8 mouse cellular contexts compared by ENCODE assay signal in the genomic region with DNA sequence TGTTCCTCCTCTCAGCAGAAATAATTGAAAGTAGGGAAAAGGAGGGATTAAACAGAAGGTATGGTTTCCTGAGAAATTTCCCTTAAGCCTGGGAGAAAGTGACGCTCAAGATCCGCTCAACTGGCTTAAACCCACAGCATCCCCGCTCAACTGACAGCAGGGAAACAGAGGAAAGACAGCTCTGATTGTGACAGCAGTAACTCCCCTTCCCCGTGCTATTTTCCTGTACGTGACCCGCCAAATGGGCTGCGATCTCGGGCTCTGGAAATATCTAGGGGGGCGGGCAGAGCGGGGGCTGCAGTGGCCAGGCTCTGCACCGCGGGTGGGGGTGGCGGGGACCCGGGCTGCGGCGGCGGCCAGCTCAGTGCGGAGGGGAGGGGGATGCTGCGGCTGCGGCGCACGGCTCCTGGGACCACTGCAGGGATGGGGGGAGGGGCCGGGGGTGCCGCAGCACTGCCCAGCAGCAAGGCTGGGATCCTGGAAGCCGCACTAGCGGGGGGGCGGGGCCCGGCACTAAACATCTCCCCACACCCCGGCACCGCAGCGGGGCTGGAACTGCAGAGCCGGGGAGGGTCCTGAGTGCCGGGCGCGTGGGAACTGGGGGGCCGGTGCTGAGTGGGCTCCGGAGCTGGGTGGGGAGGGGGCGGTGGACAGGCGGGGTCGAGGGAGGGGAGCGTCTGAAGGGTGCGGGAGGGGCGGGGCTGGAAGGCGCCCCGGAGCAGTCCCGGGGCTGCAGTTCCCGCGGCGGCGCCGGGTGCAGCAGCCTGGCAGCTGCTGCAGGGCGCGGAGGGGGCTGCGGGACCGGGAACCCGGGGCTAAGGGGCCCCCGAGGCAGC. TPM values are rescaled to one million over a fixed set of nuclear protein-coding genes. Genes with fewer than 3 reads are reported as not detected.
DNase-seq lines count a peak whose midpoint lies in the region; ATAC-seq and TF ChIP-seq lines count a peak whose summit lies in the region.

No protein-coding gene starts in this region.

- DNase-seq in cerebellum, adult 11 months, result peak; percentile 48
- peak; percentile 52 for DNase-seq in cerebellum, adult 9-10 months

- peak overlapping the region; percentile 90 for H3K4me2 ChIP-seq in heart, embryonic 14.5 days (ENCODE audit: low read length)
- H3K4me2 ChIP-seq in limb, embryonic 15.5 days, result peak overlapping the region; percentile 91

- H3K36me3 ChIP-seq in C2C12 (ENCODE audit: control insufficient read depth, insufficient read depth), result peaks cover 42% of the 10 kb centered on the region
- peaks cover 45% of the 10 kb centered on the region for H3K36me3 ChIP-seq in heart, embryonic 14.5 days (ENCODE audit: control insufficient read depth, insufficient read depth, low read length)
- peaks cover 33% of the 10 kb centered on the region for H3K36me3 ChIP-seq in limb, embryonic 15.5 days

- no peaks in the 10 kb centered on the region for H3K9me3 ChIP-seq in heart, embryonic 14.5 days (ENCODE audit: control insufficient read depth, low read length)
- no peaks in the 10 kb centered on the region for H3K9me3 ChIP-seq in limb, embryonic 15.5 days

- WGBS in heart, embryonic 14.5 days, result 1% methylated on average over 38 of the region's 57 CpGs
- under 1% methylated on average over 45 of the region's 57 CpGs for WGBS in limb, embryonic 15.5 days
- 2% methylated on average over 42 of the region's 57 CpGs for WGBS in olfactory bulb, adult 2 months

- H3K9ac ChIP-seq in heart, embryonic 14.5 days (ENCODE audit: low read length), result peak overlapping the region; percentile 89
- peak overlapping the region; percentile 70 for H3K9ac ChIP-seq in limb, embryonic 15.5 days

- H3K4me1 ChIP-seq in heart, embryonic 14.5 days (ENCODE audit: control insufficient read depth in 2 of 2, insufficient read depth in 2 of 2, low read length in 2 of 2), result peaks cover 7 to 32% of the 10 kb centered on the region in 2 experiments
- peaks cover 34% of the 10 kb centered on the region for H3K4me1 ChIP-seq in limb, embryonic 15.5 days
- H3K4me1 ChIP-seq in olfactory bulb, adult 2 months (ENCODE audit: control insufficient read depth, insufficient read depth, low read length), result peaks cover 43% of the 10 kb centered on the region

- H3ac ChIP-seq in C2C12 (ENCODE audit: control insufficient read depth, insufficient read length, low read depth), result peak overlapping the region; percentile 97

- no peak for TF ChIP-seq CTCF in C2C12 (IDR thresholded peaks at IDR 0.05; ENCODE audit: control insufficient read depth, insufficient read depth, insufficient read length)
- no peak for TF ChIP-seq CTCF in olfactory bulb, adult 2 months (IDR thresholded peaks at IDR 0.05; ENCODE audit: insufficient read depth, low read depth, low read length)

- H3K4me3 ChIP-seq in C2C12 (ENCODE audit: insufficient read depth, poor library complexity, severe bottlenecking), result peak overlapping the region; percentile 74
- H3K4me3 ChIP-seq in heart, embryonic 14.5 days (ENCODE audit: control insufficient read depth in 1 of 2, insufficient read depth in 1 of 2, low read depth in 1 of 2, low read length in 2 of 2), result peak overlapping the region; percentile 93 to 96
- H3K4me3 ChIP-seq in limb, embryonic 15.5 days, result peak overlapping the region; percentile 86
- peak overlapping the region; percentile 99 for H3K4me3 ChIP-seq in olfactory bulb, adult 2 months (ENCODE audit: insufficient read depth, low read depth, low read length)

- no peak for ATAC-seq in cerebellum, adult (ENCODE audit: insufficient number of reproducible peaks, low FRiP score, low TSS enrichment)
- ATAC-seq in heart, embryonic 14.5 days (ENCODE audit: insufficient number of reproducible peaks, insufficient read depth, low FRiP score, low read depth), result peak; percentile 54
- ATAC-seq in limb, embryonic 15.5 days (ENCODE audit: insufficient number of reproducible peaks, low FRiP score, low TSS enrichment, low read depth), result peak; percentile 25
- no peak for ATAC-seq in inflammation-experienced regulatory T-cells, adult 6 months

- TF ChIP-seq POLR2A in olfactory bulb, adult 2 months (IDR thresholded peaks at IDR 0.05; ENCODE audit: insufficient read depth, low read depth, low read length), result no peak

- peaks cover 53% of the 10 kb centered on the region for H3K79me3 ChIP-seq in C2C12 (ENCODE audit: low read depth)

- no peaks in the 10 kb centered on the region for H3K27me3 ChIP-seq in C2C12 (ENCODE audit: control insufficient read depth, insufficient read depth, insufficient read length)
- H3K27me3 ChIP-seq in heart, embryonic 14.5 days (ENCODE audit: control insufficient read depth, insufficient read depth, low read length), result no peaks in the 10 kb centered on the region
- H3K27me3 ChIP-seq in limb, embryonic 15.5 days, result no peaks in the 10 kb centered on the region

- peaks cover 76% of the 10 kb centered on the region for H3K79me2 ChIP-seq in C2C12 (ENCODE audit: control insufficient read depth, insufficient read depth)

- H3K27ac ChIP-seq in heart, embryonic 14.5 days (replicated peaks in 1 of 2; ENCODE audit: control insufficient read depth in 1 of 2, insufficient read depth in 1 of 2, low read depth in 2 of 2, low read length in 2 of 2), result peak overlapping the region in 1 of 2 experiments; percentile 90; a peak in 3 of 4 replicates
- H3K27ac ChIP-seq in limb, embryonic 15.5 days, result peak overlapping the region; percentile 82
- peak overlapping the region; percentile 58; the same call in 1 of the 2 replicates for H3K27ac ChIP-seq in olfactory bulb, adult 2 months (ENCODE audit: insufficient read depth, low read depth, low read length)

TF ChIP-seq in C2C12, 6 proteins besides CTCF, POLR2A, EP300 and RAD21:
- TF ChIP-seq CEBPB (IDR thresholded peaks at IDR 0.05; ENCODE audit: low read depth) (no peak), MYOD1 (IDR thresholded peaks at IDR 0.05; ENCODE audit: control insufficient read depth, insufficient read length, low read depth) (no peak), FOSL1 (IDR thresholded peaks at IDR 0.05; ENCODE audit: insufficient read depth, low read length, poor library complexity, severe bottlenecking) (no peak), USF1 (IDR thresholded peaks at IDR 0.05; ENCODE audit: low read depth) (no peak), MYOG (IDR thresholded peaks at IDR 0.05; ENCODE audit: control insufficient read depth, extremely low read depth, insufficient read length) (no peak), MAX (IDR thresholded peaks at IDR 0.05) (no peak)

RNA-seq across cellular contexts. Expression of a gene that starts 0.7 kb away (rescaled TPM):
- polyA plus RNA-seq in C2C12 (2012; fragmentation: generic; extraction: Trizol), result 74.2 TPM
- polyA plus RNA-seq in heart, embryonic 14.5 days (2014; fragmentation: Nextera tagmentation; extraction: Ambion mirVana), result 64.0 and 72.1 TPM in 2 replicates
- 44.4 and 55.6 TPM in 2 replicates for polyA plus RNA-seq in limb, embryonic 15.5 days (2015; fragmentation: Nextera tagmentation; extraction: Ambion mirVana)
- 125 and 417 TPM in 2 replicates for polyA plus RNA-seq in olfactory bulb, adult 2 months (2012; ENCODE audit: insufficient read depth, insufficient read length, low replicate concordance, missing spikeins)
- 10 to 100 TPM; 30.7 to 50.9 (median 31.6) TPM for polyA plus RNA-seq in inflammation-experienced regulatory T-cells, adult 6 months (2017; shearing (Covaris generic))

RNA-seq across cellular contexts. Expression of a gene that starts 43.3 kb away (rescaled TPM):
- polyA plus RNA-seq in C2C12 (2012; fragmentation: generic; extraction: Trizol), result 106 TPM
- 1.5 and 1.7 TPM in 2 replicates for polyA plus RNA-seq in heart, embryonic 14.5 days (2014; fragmentation: Nextera tagmentation; extraction: Ambion mirVana)
- 3.3 and 4.9 TPM in 2 replicates for polyA plus RNA-seq in limb, embryonic 15.5 days (2015; fragmentation: Nextera tagmentation; extraction: Ambion mirVana)
- not detected in 2 replicates for polyA plus RNA-seq in olfactory bulb, adult 2 months (2012; ENCODE audit: insufficient read depth, insufficient read length, low replicate concordance, missing spikeins)
- polyA plus RNA-seq in inflammation-experienced regulatory T-cells, adult 6 months (2017; shearing (Covaris generic)), result under 1 TPM in 1 of 3 experiments, not detected in 2; 0.41 TPM

RNA-seq across cellular contexts. Expression of a gene that starts 58.8 kb away (rescaled TPM):
- polyA plus RNA-seq in C2C12 (2012; fragmentation: generic; extraction: Trizol), result 13.5 TPM
- 16.8 and 20.9 TPM in 2 replicates for polyA plus RNA-seq in heart, embryonic 14.5 days (2014; fragmentation: Nextera tagmentation; extraction: Ambion mirVana)
- polyA plus RNA-seq in limb, embryonic 15.5 days (2015; fragmentation: Nextera tagmentation; extraction: Ambion mirVana), result 33.7 and 34.2 TPM in 2 replicates
- not detected in 2 replicates for polyA plus RNA-seq in olfactory bulb, adult 2 months (2012; ENCODE audit: insufficient read depth, insufficient read length, low replicate concordance, missing spikeins)
- 10 to 100 TPM in 2 of 3 experiments, 1 to 10 TPM in 1; 7.4 to 14.6 (median 12.3) TPM for polyA plus RNA-seq in inflammation-experienced regulatory T-cells, adult 6 months (2017; shearing (Covaris generic))

Comparison
In these comparisons a context has a peak if more than half of its experiments do, and no peak if none do; other contexts are left out.
1. ATAC-seq: peak in heart, embryonic 14.5 days (single experiment) and limb, embryonic 15.5 days (single experiment); none in cerebellum, adult (single experiment) and inflammation-experienced regulatory T-cells, adult 6 months (single experiment).
2. RNA of a gene that starts 43.3 kb away (polyA plus RNA-seq): 106 TPM in C2C12 (single experiment); 3.3 to 4.9 TPM in limb, embryonic 15.5 days, 1.5 to 1.7 TPM in heart, embryonic 14.5 days, 0.41 TPM in inflammation-experienced regulatory T-cells, adult 6 months and not detected in olfactory bulb, adult 2 months; every median in the first group is over 10 times any median in the second.
3. Peak in every context shown above with its lines, with median percentiles within 50 percentile points of each other: H3K4me3 ChIP-seq.